Mouse (Mus musculus): ENCODE results near the gene Kif16b.

GRCm38 (mm10) chr2:142774752-142775151, 126.6 kb downstream of the Kif16b start:
- TF ChIP-seq CTCF (IDR thresholded peaks at IDR 0.05; ENCODE audit: low read depth, low read length): no peak
- no peak for TF ChIP-seq POLR2A (IDR thresholded peaks at IDR 0.05; ENCODE audit: borderline replicate concordance, low read depth, low read length)

All from bone marrow macrophage, adult 2 months (primary cell).